Mouse (Mus musculus) neural tube, embryonic 15.5 days (tissue): Measurements from ENCODE around the gene Id2. TPM values are rescaled to one million over a fixed set of nuclear protein-coding genes. Genes with fewer than 3 reads are reported as not detected.

Source experiments
- ATAC-seq: fragments of 200-750 bp; cut with Nextera tagmentation; 2 replicates; pipeline ENCODE4 v1.8.0; 2017; ENCODE audit warnings: mild to moderate bottlenecking, moderate TSS enrichment, moderate library complexity; ENCODE audit not compliant: low FRiP score
- H3K27ac ChIP-seq: fragments of 300-500 bp; sonication (generic); replicated peaks from 2 replicates; pipeline ENCODE4 v1.5.1; 2015; ENCODE audit warnings: mild to moderate bottlenecking, inconsistent platforms
- H3K27me3 ChIP-seq: fragments of 300-500 bp; sonication (generic); replicated peaks from 2 replicates; pipeline ENCODE4 v1.6.1; 2015; ENCODE audit warnings: inconsistent platforms
- H3K36me3 ChIP-seq: fragments of 300-500 bp; sonication (generic); 2 replicates; pipeline ENCODE4 v1.6.1; 2015; ENCODE audit warnings: inconsistent platforms
- H3K4me1 ChIP-seq: fragments of 300-500 bp; sonication (generic); 2 replicates; pipeline ENCODE4 v1.6.1; 2015; ENCODE audit warnings: inconsistent platforms
- H3K4me2 ChIP-seq: fragments of 300-500 bp; sonication (generic); 2 replicates; pipeline ENCODE4 v1.6.1; 2015; ENCODE audit warnings: inconsistent platforms, mild to moderate bottlenecking, moderate library complexity
- H3K4me3 ChIP-seq: fragments of 300-500 bp; sonication (generic); replicated peaks from 2 replicates; pipeline ENCODE4 v1.5.1; 2015; ENCODE audit warnings: mild to moderate bottlenecking, inconsistent platforms
- H3K9ac ChIP-seq: fragments of 300-500 bp; sonication (generic); replicated peaks from 2 replicates; pipeline ENCODE4 v1.6.1; 2015; ENCODE audit warnings: mild to moderate bottlenecking, inconsistent platforms
- H3K9me3 ChIP-seq: fragments of 300-500 bp; sonication (generic); replicated peaks from 2 replicates; pipeline ENCODE4 v1.6.1; 2016; ENCODE audit warnings: inconsistent platforms
- WGBS: fragments of 180-500 bp; shearing (Covaris S2); methylation state at CpG from one replicate; pipeline ENCODE4 v1.1.7; 2015; ENCODE audit warnings: mixed read lengths; 5-methylcytosine and 5-hydroxymethylcytosine counted together
- polyA plus RNA-seq: library from polyadenylated mRNA; unstranded; fragments of >200 nt; fragmentation: Nextera tagmentation; extraction: Ambion mirVana; gene quantifications from 2 replicates; pipeline ENCODE4 v1.2.1, GENCODE M21; 2015

Id2 gene
- 252 and 258 TPM in 2 replicates for polyA plus RNA-seq

- Histone ChIP-seq H3K36me3 (no peaks in the 10 kb centered on the region), H3K4me1 (peaks cover 77% of the 10 kb centered on the region), H3K4me2 (peak within 1 kb of the TSS; percentile 96), H3K27ac (peak within 1 kb of the TSS; percentile 93), H3K4me3 (peak within 1 kb of the TSS; percentile 60), H3K9me3 (no peaks in the 10 kb centered on the region), H3K27me3 (no peaks in the 10 kb centered on the region), H3K9ac (peak within 1 kb of the TSS; percentile 60)
- WGBS = 0% methylated on average over 1 of the region's 1 CpGs
- no peak for ATAC-seq
Measured at GRCm38 (mm10) chr12:25097052-25097209, at the start of gene Id2. Gene Id2, minus strand, starts transcription at chr12:25097140.

- WGBS = 69% methylated on average over 3 of the region's 3 CpGs
Measured at GRCm38 (mm10) chr12:25145344-25145698, 48.4 kb upstream of the Id2 start.

GRCm38 (mm10) chr12:25144591-25145343 lies 47.8 kb upstream of the Id2 start:
- Histone ChIP-seq H3K4me2 (no peak overlapping the region), H3K36me3 (no peaks in the 10 kb centered on the region), H3K27ac (no peak overlapping the region), H3K4me1 (no peaks in the 10 kb centered on the region), H3K9me3 (no peaks in the 10 kb centered on the region), H3K4me3 (no peak overlapping the region), H3K27me3 (no peaks in the 10 kb centered on the region), H3K9ac (no peak overlapping the region)
- whole genome bisulfite sequencing = 54% methylated on average over 5 of the region's 5 CpGs
- ATAC-seq = no peak

More at GRCm38 (mm10) chr12:25145344-25145698, 48.4 kb upstream of the Id2 start:
- no peak overlapping the region for H3K9ac ChIP-seq
- no peaks in the 10 kb centered on the region for H3K4me1 ChIP-seq
- no peak for ATAC-seq
- no peaks in the 10 kb centered on the region for H3K36me3 ChIP-seq
- no peak overlapping the region for H3K4me3 ChIP-seq
- H3K27ac ChIP-seq = no peak overlapping the region
- no peak overlapping the region for H3K4me2 ChIP-seq
- H3K9me3 ChIP-seq = no peaks in the 10 kb centered on the region
- H3K27me3 ChIP-seq = no peaks in the 10 kb centered on the region

GRCm38 (mm10) chr12:25143492-25143891 lies 46.6 kb upstream of the Id2 start:
- no peaks in the 10 kb centered on the region for H3K27me3 ChIP-seq
- H3K4me1 ChIP-seq = no peaks in the 10 kb centered on the region
- 61% methylated on average over 2 of the region's 2 CpGs for WGBS
- no peak overlapping the region for H3K4me2 ChIP-seq
- H3K36me3 ChIP-seq = no peaks in the 10 kb centered on the region
- H3K4me3 ChIP-seq = no peak overlapping the region
- H3K27ac ChIP-seq = no peak overlapping the region
- ATAC-seq = no peak
- H3K9me3 ChIP-seq = no peaks in the 10 kb centered on the region
- H3K9ac ChIP-seq = no peak overlapping the region

GRCm38 (mm10) chr12:25142251-25142650 lies 45.3 kb upstream of the Id2 start:
- no peaks in the 10 kb centered on the region for H3K27me3 ChIP-seq
- no peaks in the 10 kb centered on the region for H3K9me3 ChIP-seq
- H3K36me3 ChIP-seq = no peaks in the 10 kb centered on the region
- no peak overlapping the region for H3K4me3 ChIP-seq
- 79% methylated on average over 7 of the region's 7 CpGs for WGBS
- ATAC-seq = no peak
- H3K9ac ChIP-seq = no peak overlapping the region
- no peak overlapping the region for H3K4me2 ChIP-seq
- no peaks in the 10 kb centered on the region for H3K4me1 ChIP-seq
- H3K27ac ChIP-seq = no peak overlapping the region

- Histone ChIP-seq H3K9me3 (no peaks in the 10 kb centered on the region), H3K4me3 (no peak overlapping the region), H3K4me2 (no peak overlapping the region), H3K27me3 (no peaks in the 10 kb centered on the region), H3K36me3 (no peaks in the 10 kb centered on the region), H3K27ac (no peak overlapping the region), H3K4me1 (no peaks in the 10 kb centered on the region), H3K9ac (no peak overlapping the region)
- 70% methylated on average over 7 of the region's 7 CpGs for WGBS
- no peak for ATAC-seq
Measured at GRCm38 (mm10) chr12:25141311-25141710, 44.4 kb upstream of the Id2 start.

GRCm38 (mm10) chr12:25140115-25140514 lies 43.2 kb upstream of the Id2 start:
- no peaks in the 10 kb centered on the region for H3K4me1 ChIP-seq
- whole genome bisulfite sequencing = 82% methylated on average over 6 of the region's 6 CpGs

GRCm38 (mm10) chr12:25138616-25139015 lies 41.7 kb upstream of the Id2 start:
- H3K9ac ChIP-seq = no peak overlapping the region
- no peaks in the 10 kb centered on the region for H3K9me3 ChIP-seq
- H3K4me1 ChIP-seq = no peaks in the 10 kb centered on the region
- WGBS = 93% methylated on average over 4 of the region's 4 CpGs
- H3K27me3 ChIP-seq = no peaks in the 10 kb centered on the region
- no peak for ATAC-seq
- H3K36me3 ChIP-seq = no peaks in the 10 kb centered on the region
- H3K4me2 ChIP-seq = no peak overlapping the region
- H3K27ac ChIP-seq = no peak overlapping the region
- H3K4me3 ChIP-seq = no peak overlapping the region

More at GRCm38 (mm10) chr12:25140115-25140514, 43.2 kb upstream of the Id2 start:
- Histone ChIP-seq H3K9me3 (no peaks in the 10 kb centered on the region), H3K4me2 (no peak overlapping the region), H3K27ac (no peak overlapping the region), H3K36me3 (no peaks in the 10 kb centered on the region), H3K27me3 (no peaks in the 10 kb centered on the region), H3K9ac (no peak overlapping the region), H3K4me3 (no peak overlapping the region)
- no peak for ATAC-seq

GRCm38 (mm10) chr12:25132046-25132445 lies 35.1 kb upstream of the Id2 start:
- Histone ChIP-seq H3K4me2 (no peak overlapping the region), H3K4me1 (peaks cover 8% of the 10 kb centered on the region; the same call in 1 of the 2 replicates)

GRCm38 (mm10) chr12:25127629-25128028 lies 30.7 kb upstream of the Id2 start:
- no peak overlapping the region for H3K4me2 ChIP-seq
- H3K36me3 ChIP-seq = no peaks in the 10 kb centered on the region
- peaks cover 20% of the 10 kb centered on the region for H3K4me1 ChIP-seq
- no peak overlapping the region for H3K9ac ChIP-seq
- no peaks in the 10 kb centered on the region for H3K9me3 ChIP-seq
- 66% methylated on average over 4 of the region's 4 CpGs for WGBS
- no peak for ATAC-seq
- peaks cover 2% of the 10 kb centered on the region; the same call in 1 of the 2 replicates for H3K27me3 ChIP-seq
- H3K4me3 ChIP-seq = no peak overlapping the region
- H3K27ac ChIP-seq = no peak overlapping the region

More at GRCm38 (mm10) chr12:25132046-25132445, 35.1 kb upstream of the Id2 start:
- Histone ChIP-seq H3K9me3 (no peaks in the 10 kb centered on the region), H3K27ac (no peak overlapping the region), H3K27me3 (no peaks in the 10 kb centered on the region), H3K9ac (no peak overlapping the region), H3K4me3 (no peak overlapping the region), H3K36me3 (no peaks in the 10 kb centered on the region)
- WGBS = 78% methylated on average over 12 of the region's 12 CpGs
- ATAC-seq = no peak

GRCm38 (mm10) chr12:25126228-25126627 lies 29.3 kb upstream of the Id2 start:
- Histone ChIP-seq H3K9me3 (no peaks in the 10 kb centered on the region), H3K4me3 (no peak overlapping the region), H3K4me2 (no peak overlapping the region), H3K4me1 (peaks cover 20% of the 10 kb centered on the region), H3K27ac (no peak overlapping the region), H3K27me3 (peaks cover 2% of the 10 kb centered on the region; the same call in 1 of the 2 replicates), H3K9ac (no peak overlapping the region), H3K36me3 (no peaks in the 10 kb centered on the region)
- 42% methylated on average over 5 of the region's 5 CpGs for WGBS
- no peak for ATAC-seq

GRCm38 (mm10) chr12:25125239-25125776 lies 28.4 kb upstream of the Id2 start:
- H3K9ac ChIP-seq = no peak overlapping the region
- no peaks in the 10 kb centered on the region for H3K36me3 ChIP-seq
- H3K4me3 ChIP-seq = no peak overlapping the region
- no peak overlapping the region for H3K4me2 ChIP-seq
- peaks cover 2% of the 10 kb centered on the region; the same call in 1 of the 2 replicates for H3K27me3 ChIP-seq
- no peak for ATAC-seq
- 21% methylated on average over 16 of the region's 16 CpGs for WGBS
- no peak overlapping the region for H3K27ac ChIP-seq
- no peaks in the 10 kb centered on the region for H3K9me3 ChIP-seq
- peaks cover 20% of the 10 kb centered on the region for H3K4me1 ChIP-seq
